Mouse (Mus musculus): ENCODE measurements around the gene Xpo1. TPM values are rescaled to one million over a fixed set of nuclear protein-coding genes. Genes with fewer than 3 reads are reported as not detected.

Xpo1 gene
- polyA plus RNA-seq (2021; fragmentation: Nextera tagmentation): 5.9 and 9.3 TPM in 2 replicates
- long read RNA-seq, experiment 1, full-length matches to known transcripts: 1 of 21 reads
- long read RNA-seq, experiment 1, partial matches to known transcripts: 20 of 21 reads
- long read RNA-seq, experiment 1, other reads (novel, unspliced or antisense): 0 of 21 reads
- long read RNA-seq, experiment 2, full-length matches to known transcripts: 33 of 54 reads
- long read RNA-seq, experiment 2, partial matches to known transcripts: 12 of 54 reads
- long read RNA-seq, experiment 2, other reads (novel, unspliced or antisense): 9 of 54 reads

DNA sequence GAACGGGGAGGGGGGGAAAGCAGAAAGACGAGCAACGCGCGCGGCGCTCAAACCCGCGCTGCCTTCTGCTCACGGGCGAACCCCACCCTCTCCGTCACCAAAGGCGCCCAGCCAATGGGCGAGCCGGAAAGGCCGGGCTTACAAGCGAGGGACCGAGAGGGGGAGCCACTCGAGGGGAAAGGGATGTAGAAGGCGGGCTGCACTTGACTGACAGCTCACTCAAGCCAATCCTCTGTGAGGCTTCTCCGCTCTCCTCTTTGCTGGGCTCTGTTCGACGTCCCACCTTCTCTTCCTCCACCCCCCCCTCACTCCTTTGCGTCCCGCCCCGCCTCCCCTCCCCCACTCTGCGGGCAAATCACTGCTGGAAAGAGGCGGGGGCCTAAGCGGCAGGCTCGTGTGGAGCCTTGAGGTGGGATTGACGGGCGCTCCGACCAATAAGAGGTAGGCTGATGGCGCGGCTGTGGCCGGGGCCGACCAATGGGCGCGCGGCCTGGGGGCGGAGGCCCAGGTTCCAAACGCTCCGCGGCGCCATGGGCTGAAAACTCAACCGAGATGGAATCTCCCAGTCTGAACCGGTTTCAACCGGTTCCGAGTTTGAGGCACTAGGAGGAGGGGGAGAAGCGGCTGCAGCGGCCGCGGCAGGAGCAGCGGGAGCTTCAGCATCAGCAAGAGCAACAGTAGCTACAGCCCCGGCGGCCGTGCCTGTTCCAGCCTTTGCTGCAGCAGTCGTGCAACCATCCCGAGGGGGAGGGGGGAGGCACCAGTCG, at the start of gene Xpo1:
TSS of gene Xpo1 (plus strand) at position 615 of the 767 bp plus-strand sequence.

DNA sequence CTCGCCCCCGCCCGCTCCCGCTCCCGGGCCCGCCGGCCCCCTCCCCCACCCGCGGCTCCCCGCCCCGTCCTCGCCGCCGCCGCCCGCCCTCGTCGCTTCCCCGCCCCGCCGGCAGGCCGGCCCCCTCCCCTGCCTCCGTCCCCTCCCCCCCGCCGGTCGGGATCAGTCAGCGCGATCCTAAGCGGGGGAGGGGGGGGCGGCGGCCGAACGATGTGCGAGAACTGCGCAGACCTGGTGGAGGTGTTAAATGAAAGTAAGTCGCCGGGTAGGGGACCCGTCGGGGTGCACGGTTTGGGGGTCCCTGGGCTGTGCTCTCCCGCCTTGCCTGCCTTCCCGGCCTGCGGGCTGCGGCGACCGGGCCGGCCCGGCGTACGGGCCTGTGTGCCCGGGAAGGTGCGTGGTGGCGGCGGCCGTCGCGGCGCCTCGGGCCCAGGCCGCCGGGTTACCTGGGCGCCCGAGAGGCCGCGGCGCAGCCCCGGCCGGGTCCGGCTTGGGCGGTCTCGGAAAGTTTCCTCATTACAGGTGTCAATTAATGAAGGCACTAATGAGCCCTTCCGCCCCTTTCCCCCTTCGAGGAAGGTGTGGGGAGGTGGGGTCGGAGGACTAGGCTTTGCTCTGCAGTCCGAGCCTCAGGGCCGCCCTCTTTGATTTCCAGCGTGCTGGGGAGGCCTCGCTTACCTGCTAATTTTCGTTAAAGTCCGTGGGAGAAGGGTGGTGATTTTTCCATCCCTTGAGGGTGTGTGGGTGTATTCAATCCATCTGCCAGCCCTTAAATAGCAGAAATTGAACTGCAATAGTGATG, 51.1 kb downstream of the Xpo1 start, which contains the start of gene Usp34:
TSS of gene Usp34 (plus strand) at position 132 of the 802 bp plus-strand sequence.

Other genes starting within 250 kb of the Xpo1 start
- 4.0 and 6.5 TPM in 2 replicates for gene Fam161a, start 248.5 kb upstream of the Xpo1 start, polyA plus RNA-seq (2021; fragmentation: Nextera tagmentation)
- 13.0 and 14.8 TPM in 2 replicates for gene Usp34, start 50.9 kb downstream of the Xpo1 start, polyA plus RNA-seq (2021; fragmentation: Nextera tagmentation)
- 12.2 and 13.2 TPM in 2 replicates for gene Ahsa2, start 242.0 kb downstream of the Xpo1 start, polyA plus RNA-seq (2021; fragmentation: Nextera tagmentation)